Mouse (Mus musculus): Measurements from ENCODE around the gene Stard9.

GRCm38 (mm10) chr2:120652256-120652924 is 23.5 kb downstream of the Stard9 start:
- TF ChIP-seq CTCF (IDR thresholded peaks at IDR 0.05; ENCODE audit: control insufficient read depth, insufficient read depth, insufficient read length) (no peak), USF1 (IDR thresholded peaks at IDR 0.05; ENCODE audit: low read depth) (no peak), MYOD1 (IDR thresholded peaks at IDR 0.05; ENCODE audit: control insufficient read depth, insufficient read length, low read depth) (no peak)

Measured in C2C12 (cell line).